Mouse (Mus musculus): ENCODE results near the gene Eva1a. TPM values are rescaled to one million over a fixed set of nuclear protein-coding genes. Genes with fewer than 3 reads are reported as not detected.

The Eva1a gene
- polyA plus RNA-seq, 1 experiment from 2014 or later, result 2.6 TPM

GRCm38 (mm10) chr6:82111540-82111939, 70.7 kb downstream of the Eva1a start:
- Histone ChIP-seq H3K9ac (replicated peaks) (no peak overlapping the region), H3K9me3 (no peaks in the 10 kb centered on the region), H3K36me3 (no peaks in the 10 kb centered on the region), H3K4me3 (no peak overlapping the region), H3K4me1 (no peaks in the 10 kb centered on the region), H3K27me3 (no peaks in the 10 kb centered on the region), H3K4me2 (replicated peaks) (no peak overlapping the region), H3K27ac (replicated peaks) (no peak overlapping the region)
- WGBS, result 87% methylated on average over 3 of the region's 3 CpGs
- ATAC-seq (ENCODE audit: low FRiP score, low read depth), result no peak

- Histone ChIP-seq H3K27ac (replicated peaks) (no peak overlapping the region), H3K9ac (replicated peaks) (no peak overlapping the region), H3K4me3 (no peak overlapping the region), H3K36me3 (no peaks in the 10 kb centered on the region), H3K4me2 (replicated peaks) (no peak overlapping the region), H3K4me1 (no peaks in the 10 kb centered on the region), H3K9me3 (no peaks in the 10 kb centered on the region), H3K27me3 (no peaks in the 10 kb centered on the region)
- no peak for ATAC-seq (ENCODE audit: low FRiP score, low read depth)
- 64% methylated on average over 14 of the region's 14 CpGs for WGBS
Measured at GRCm38 (mm10) chr6:82112127-82113090, 71.6 kb downstream of the Eva1a start.

GRCm38 (mm10) chr6:82115335-82115965, 74.6 kb downstream of the Eva1a start:
- Histone ChIP-seq H3K27me3 (no peaks in the 10 kb centered on the region), H3K9me3 (no peaks in the 10 kb centered on the region), H3K27ac (replicated peaks) (no peak overlapping the region), H3K4me2 (replicated peaks) (no peak overlapping the region), H3K9ac (replicated peaks) (no peak overlapping the region), H3K4me1 (0 out of 2 replicates have a peak, but pooled peaks cover 2% of the 10 kb centered on the region), H3K36me3 (no peaks in the 10 kb centered on the region), H3K4me3 (no peak overlapping the region)
- ATAC-seq (ENCODE audit: low FRiP score, low read depth), result no peak
- WGBS, result 67% methylated on average over 3 of the region's 3 CpGs

GRCm38 (mm10) chr6:82116176-82116575, 75.3 kb downstream of the Eva1a start:
- 78% methylated on average over 3 of the region's 3 CpGs for WGBS
- Histone ChIP-seq H3K4me2 (replicated peaks) (no peak overlapping the region), H3K9ac (replicated peaks) (no peak overlapping the region), H3K4me1 (0 out of 2 replicates have a peak, but pooled peaks cover 2% of the 10 kb centered on the region), H3K4me3 (no peak overlapping the region), H3K27ac (replicated peaks) (no peak overlapping the region), H3K27me3 (no peaks in the 10 kb centered on the region), H3K9me3 (no peaks in the 10 kb centered on the region), H3K36me3 (no peaks in the 10 kb centered on the region)
- no peak for ATAC-seq (ENCODE audit: low FRiP score, low read depth)

- 0 out of 2 replicates have a peak, but pooled peaks cover 2% of the 10 kb centered on the region for H3K4me1 ChIP-seq
- H3K4me2 ChIP-seq (replicated peaks), result no peak overlapping the region
- no peak overlapping the region for H3K4me3 ChIP-seq
- WGBS, result 84% methylated on average over 5 of the region's 5 CpGs
- H3K9ac ChIP-seq (replicated peaks), result no peak overlapping the region
- H3K27ac ChIP-seq (replicated peaks), result no peak overlapping the region
- H3K27me3 ChIP-seq, result no peaks in the 10 kb centered on the region
- no peaks in the 10 kb centered on the region for H3K36me3 ChIP-seq
- H3K9me3 ChIP-seq, result no peaks in the 10 kb centered on the region
- no peak for ATAC-seq (ENCODE audit: low FRiP score, low read depth)
Measured at GRCm38 (mm10) chr6:82117871-82118270, 77.0 kb downstream of the Eva1a start.

- peak overlapping the region; percentile 13; the same call in 1 of the 2 replicates for H3K4me3 ChIP-seq
- ATAC-seq (ENCODE audit: low FRiP score, low read depth), result peak; percentile 84
- no peaks in the 10 kb centered on the region for H3K9me3 ChIP-seq
- no peaks in the 10 kb centered on the region for H3K36me3 ChIP-seq
- no peak overlapping the region for H3K9ac ChIP-seq (replicated peaks)
- H3K4me1 ChIP-seq, result 0 out of 2 replicates have a peak, but pooled peaks cover 2% of the 10 kb centered on the region
- peak overlapping the region; percentile 33 for H3K4me2 ChIP-seq (replicated peaks)
- no peak overlapping the region for H3K27ac ChIP-seq (replicated peaks)
- H3K27me3 ChIP-seq, result no peaks in the 10 kb centered on the region
- WGBS, result 20% methylated on average over 16 of the region's 16 CpGs
Measured at GRCm38 (mm10) chr6:82119322-82120162, 78.7 kb downstream of the Eva1a start.

GRCm38 (mm10) chr6:82125134-82125533, 84.3 kb downstream of the Eva1a start:
- no peaks in the 10 kb centered on the region for H3K36me3 ChIP-seq
- no peak overlapping the region for H3K4me2 ChIP-seq (replicated peaks)
- H3K4me3 ChIP-seq, result no peak overlapping the region
- WGBS, result 90% methylated on average over 2 of the region's 2 CpGs
- no peak overlapping the region for H3K27ac ChIP-seq (replicated peaks)
- H3K9me3 ChIP-seq, result no peaks in the 10 kb centered on the region
- no peaks in the 10 kb centered on the region for H3K4me1 ChIP-seq
- no peak for ATAC-seq (ENCODE audit: low FRiP score, low read depth)
- no peak overlapping the region for H3K9ac ChIP-seq (replicated peaks)
- H3K27me3 ChIP-seq, result no peaks in the 10 kb centered on the region

GRCm38 (mm10) chr6:82127827-82128226, 87.0 kb downstream of the Eva1a start:
- Histone ChIP-seq H3K4me1 (no peaks in the 10 kb centered on the region), H3K4me3 (no peak overlapping the region), H3K36me3 (no peaks in the 10 kb centered on the region), H3K27ac (replicated peaks) (no peak overlapping the region), H3K9me3 (no peaks in the 10 kb centered on the region), H3K9ac (replicated peaks) (no peak overlapping the region), H3K4me2 (replicated peaks) (no peak overlapping the region), H3K27me3 (no peaks in the 10 kb centered on the region)
- no peak for ATAC-seq (ENCODE audit: low FRiP score, low read depth)
- 85% methylated on average over 9 of the region's 9 CpGs for WGBS

- Histone ChIP-seq H3K4me2 (replicated peaks) (no peak overlapping the region), H3K27ac (replicated peaks) (no peak overlapping the region), H3K9me3 (no peaks in the 10 kb centered on the region), H3K9ac (replicated peaks) (no peak overlapping the region), H3K27me3 (no peaks in the 10 kb centered on the region), H3K4me3 (no peak overlapping the region), H3K4me1 (no peaks in the 10 kb centered on the region), H3K36me3 (no peaks in the 10 kb centered on the region)
- no peak for ATAC-seq (ENCODE audit: low FRiP score, low read depth)
- 64% methylated on average over 9 of the region's 9 CpGs for WGBS
Measured at GRCm38 (mm10) chr6:82129630-82130217, 88.9 kb downstream of the Eva1a start.

- H3K27me3 ChIP-seq, result no peaks in the 10 kb centered on the region
- H3K4me2 ChIP-seq (replicated peaks), result no peak overlapping the region
- no peaks in the 10 kb centered on the region for H3K9me3 ChIP-seq
- H3K27ac ChIP-seq (replicated peaks), result no peak overlapping the region
- no peak overlapping the region for H3K4me3 ChIP-seq
- H3K36me3 ChIP-seq, result no peaks in the 10 kb centered on the region
- WGBS, result 83% methylated on average over 13 of the region's 13 CpGs
- H3K4me1 ChIP-seq, result no peaks in the 10 kb centered on the region
- no peak overlapping the region for H3K9ac ChIP-seq (replicated peaks)
- no peak for ATAC-seq (ENCODE audit: low FRiP score, low read depth)
Measured at GRCm38 (mm10) chr6:82132876-82133591, 92.2 kb downstream of the Eva1a start.

- no peaks in the 10 kb centered on the region for H3K36me3 ChIP-seq
- no peak overlapping the region for H3K4me3 ChIP-seq
- no peaks in the 10 kb centered on the region for H3K9me3 ChIP-seq
- H3K27me3 ChIP-seq, result no peaks in the 10 kb centered on the region
- no peaks in the 10 kb centered on the region for H3K4me1 ChIP-seq
- H3K4me2 ChIP-seq (replicated peaks), result no peak overlapping the region
- no peak overlapping the region for H3K27ac ChIP-seq (replicated peaks)
- WGBS, result 91% methylated on average over 7 of the region's 7 CpGs
- no peak overlapping the region for H3K9ac ChIP-seq (replicated peaks)
- no peak for ATAC-seq (ENCODE audit: low FRiP score, low read depth)
Measured at GRCm38 (mm10) chr6:82133592-82133978, 92.7 kb downstream of the Eva1a start.

Data from midbrain, embryonic 12.5 days (tissue).